Mouse (Mus musculus) CH12.LX (cell line): ENCODE measurements around the gene Polr2l. TPM values are rescaled to one million over a fixed set of nuclear protein-coding genes. Genes with fewer than 3 reads are reported as not detected.
A peak's percentile ranks its signal among the peaks of the same experiment; 100 is the strongest.

ENCODE experiments used
- DNase-seq: peaks from one replicate; pipeline ENCODE4 v3.0.0-alpha.2; 2013; ENCODE audit errors: extremely low read depth
- H3K27ac ChIP-seq: 2 replicates; pipeline ENCODE4 v1.5.1; 2012; ENCODE audit warnings: low read depth, mild to moderate bottlenecking, control low read depth, moderate library complexity; ENCODE audit not compliant: insufficient read depth
- H3K27me3 ChIP-seq: replicated peaks from 2 replicates; pipeline ENCODE3; 2012; ENCODE audit warnings: inconsistent platforms
- H3K36me3 ChIP-seq, 2 experiments: replicated peaks in 1 of 2; 2 replicates each; pipeline versions ENCODE3 to v1.6.1; 2012; ENCODE audit warnings: inconsistent platforms in 1 of 2, low read length in 1 of 2, mild to moderate bottlenecking in 1 of 2, mixed read lengths in 1 of 2, moderate library complexity in 1 of 2; ENCODE audit not compliant: control insufficient read depth in 1 of 2, insufficient read depth in 1 of 2
- H3K4me1 ChIP-seq, 2 experiments: 2 replicates each; pipeline ENCODE4 v1.6.1; 2012; ENCODE audit warnings: inconsistent platforms in 1 of 2, moderate library complexity in 1 of 2; ENCODE audit not compliant: insufficient read depth in 2 of 2, control insufficient read depth in 1 of 2
- H3K4me2 ChIP-seq: 2 replicates; pipeline ENCODE4 v1.6.1; 2012; ENCODE audit warnings: low read depth, mild to moderate bottlenecking, control low read depth; ENCODE audit not compliant: poor library complexity, insufficient read depth, severe bottlenecking
- H3K4me3 ChIP-seq, 3 experiments: fragments of 150-350 bp in 1 of 3; sonication (generic) in 1 of 3; replicated peaks in 1 of 3; 2 replicates each; pipeline versions ENCODE3 to v1.5.1; 2011 to 2012; ENCODE audit warnings: low read depth in 2 of 3, low read length in 2 of 3, mild to moderate bottlenecking in 2 of 3, moderate library complexity in 2 of 3, control low read depth in 1 of 3, improper control_type of control experiment in 1 of 3, inconsistent platforms in 1 of 3, mixed read lengths in 1 of 3; ENCODE audit not compliant: poor library complexity in 1 of 3
- H3K79me2 ChIP-seq: replicated peaks from 2 replicates; pipeline ENCODE4 v1.6.1; 2012; ENCODE audit warnings: mild to moderate bottlenecking, moderate library complexity; ENCODE audit not compliant: control insufficient read depth, poor library complexity, insufficient read depth, severe bottlenecking; ENCODE audit errors: extremely low read depth
- H3K9ac ChIP-seq: 2 replicates; pipeline ENCODE4 v1.6.1; 2012; ENCODE audit warnings: low read depth, mild to moderate bottlenecking, control low read depth, moderate library complexity; ENCODE audit not compliant: insufficient read depth
- H3K9me3 ChIP-seq: replicated peaks from 2 replicates; pipeline ENCODE3; 2012; ENCODE audit warnings: low read length, inconsistent platforms, mixed read lengths
- BHLHE40 ChIP-seq: IDR thresholded peaks from 2 replicates; pipeline ENCODE4 v1.6.1; 2011; ENCODE audit warnings: mild to moderate bottlenecking, low read depth, low read length, improper control_type of control experiment
- CHD2 ChIP-seq: IDR thresholded peaks from 2 replicates; pipeline ENCODE4 v1.6.1; 2011; ENCODE audit warnings: low read length, improper control_type of control experiment
- EP300 ChIP-seq: IDR thresholded peaks from 2 replicates; pipeline ENCODE4 v1.6.1; 2011; ENCODE audit warnings: low read length, improper control_type of control experiment
- ETS1 ChIP-seq: conservative IDR thresholded peaks from 2 replicates; pipeline ENCODE4 v1.6.1; 2012; ENCODE audit warnings: low read depth, mild to moderate bottlenecking, inconsistent platforms, low read length, improper control_type of control experiment, moderate library complexity
- HCFC1 ChIP-seq: IDR thresholded peaks from 2 replicates; pipeline ENCODE4 v1.6.1; 2012; ENCODE audit warnings: low read depth, mild to moderate bottlenecking, inconsistent platforms, low read length, improper control_type of control experiment
- IRF4 ChIP-seq: IDR thresholded peaks from 2 replicates; pipeline ENCODE4 v1.6.1; 2014; ENCODE audit warnings: low read depth, mild to moderate bottlenecking, inconsistent platforms, low read length, improper control_type of control experiment
- JUN ChIP-seq: IDR thresholded peaks from 2 replicates; pipeline ENCODE4 v1.6.1; 2011; ENCODE audit warnings: low read depth, mild to moderate bottlenecking, low read length, improper control_type of control experiment, moderate library complexity; ENCODE audit not compliant: insufficient read depth
- JUND ChIP-seq: conservative IDR thresholded peaks from 2 replicates; pipeline ENCODE4 v1.6.1; 2011; ENCODE audit warnings: low read depth, low read length, improper control_type of control experiment
- KAT2A ChIP-seq: IDR thresholded peaks from 2 replicates; pipeline ENCODE4 v1.6.1; 2012; ENCODE audit warnings: low read length, improper control_type of control experiment, inconsistent platforms; ENCODE audit not compliant: insufficient replicate concordance
- MAFK ChIP-seq: IDR thresholded peaks from 2 replicates; pipeline ENCODE4 v1.6.1; 2011; ENCODE audit warnings: low read length, improper control_type of control experiment; ENCODE audit not compliant: insufficient replicate concordance
- MXI1 ChIP-seq: IDR thresholded peaks from 2 replicates; pipeline ENCODE4 v1.6.1; 2011; ENCODE audit warnings: mild to moderate bottlenecking, low read depth, low read length, improper control_type of control experiment
- NELFE ChIP-seq: IDR thresholded peaks from 2 replicates; pipeline ENCODE4 v1.6.1; 2011; ENCODE audit warnings: low read depth, low read length, improper control_type of control experiment
- PAX5 ChIP-seq: IDR thresholded peaks from 2 replicates; pipeline ENCODE4 v1.6.1; 2012; ENCODE audit warnings: low read length, inconsistent platforms, mixed read lengths
- POLR2A ChIP-seq: IDR thresholded peaks from 2 replicates; pipeline ENCODE4 v1.6.1; 2011; ENCODE audit warnings: low read depth, mild to moderate bottlenecking, improper control_type of control experiment, low read length
- USF2 ChIP-seq: conservative IDR thresholded peaks from 2 replicates; pipeline ENCODE4 v1.6.1; 2011; ENCODE audit warnings: low read depth, low read length, improper control_type of control experiment
- dilution Hi-C: fragments of 300-500 bp; cut with MboI; formaldehyde crosslinking; loops from 2 replicates; pipeline ENCODE4 v1.14.3; 2020; ENCODE audit warnings: low sequenced_read_pairs; ENCODE audit not compliant: extremely low pct_unique_long_range_greater_than_20kb, extremely low pct_ligation_motif_present
- in situ Hi-C: fragments of 300-500 bp; cut with MboI; formaldehyde crosslinking; loops from 3 replicates; pipeline ENCODE4 v1.14.3; 2019; ENCODE audit warnings: low sequenced_read_pairs, low pct_ligation_motif_present, low pct_unique_long_range_greater_than_20kb, mixed read lengths
- polyA plus RNA-seq: library from polyadenylated mRNA; unstranded; fragments of >175 nt; gene quantifications from 2 replicates; pipeline ENCODE4 v1.2.1, GENCODE M21; 2012; ENCODE audit warnings: low read depth; ENCODE audit not compliant: insufficient read length
- total RNA-seq, 2 experiments: library from RNA; depleted of rRNA; stranded (reverse); fragments of 300-350 nt in 1 of 2; fragments of >200 nt in 1 of 2; gene quantifications; 2 replicates each; pipeline ENCODE4 v1.2.3; 2012 to 2014

Gene Polr2l
- total and polyA plus RNA-seq, 3 experiments: 35.7 to 82.3 (median 64.8) TPM

GRCm38 (mm10) chr7:141502556-141502905, 27.6 kb upstream of the Polr2l start:
- H3K4me1 ChIP-seq: peaks cover 2 to 15% of the 10 kb centered on the region in 2 experiments; a peak in 2 of 4 replicates
- H3K27ac ChIP-seq: no peak overlapping the region
- in situ Hi-C loops: no loop called here
- H3K4me2 ChIP-seq: no peak overlapping the region
- peaks cover 23 to 54% of the 10 kb centered on the region in 2 experiments for H3K36me3 ChIP-seq
- dilution Hi-C loops: no loop called here
- no peak overlapping the region for H3K4me3 ChIP-seq
- no peaks in the 10 kb centered on the region for H3K9me3 ChIP-seq
- H3K9ac ChIP-seq: no peak overlapping the region
- TF ChIP-seq HCFC1 (no peak), JUN (no peak), IRF4 (no peak), MXI1 (no peak), BHLHE40 (no peak), NELFE (no peak), USF2 (no peak), PAX5 (no peak), CHD2 (no peak), POLR2A (no peak), KAT2A (no peak), ETS1 (no peak), JUND (no peak)
- TF ChIP-seq, all 38 proteins: peak for 0
- DNase-seq: no peak
- H3K79me2 ChIP-seq: no peaks in the 10 kb centered on the region
- H3K27me3 ChIP-seq: no peaks in the 10 kb centered on the region

- peaks cover 2 to 11% of the 10 kb centered on the region in 2 experiments; a peak in 1 of 4 replicates for H3K4me1 ChIP-seq
- DNase-seq: no peak
- no peaks in the 10 kb centered on the region for H3K79me2 ChIP-seq
- in situ Hi-C loops (no loop called here), dilution Hi-C loops (no loop called here)
- H3K4me2 ChIP-seq: no peak overlapping the region
- H3K27ac ChIP-seq: no peak overlapping the region
- H3K36me3 ChIP-seq: peaks cover 26 to 59% of the 10 kb centered on the region in 2 experiments
- no peaks in the 10 kb centered on the region for H3K9me3 ChIP-seq
- H3K4me3 ChIP-seq: no peak overlapping the region
- no peak overlapping the region for H3K9ac ChIP-seq
- TF ChIP-seq EP300 (no peak), MAFK (peak; percentile 24; the same call in 1 of the 2 replicates)
- no peaks in the 10 kb centered on the region for H3K27me3 ChIP-seq
Observed at GRCm38 (mm10) chr7:141501820-141502555, 27.1 kb upstream of the Polr2l start.
